In the genomic region with DNA sequence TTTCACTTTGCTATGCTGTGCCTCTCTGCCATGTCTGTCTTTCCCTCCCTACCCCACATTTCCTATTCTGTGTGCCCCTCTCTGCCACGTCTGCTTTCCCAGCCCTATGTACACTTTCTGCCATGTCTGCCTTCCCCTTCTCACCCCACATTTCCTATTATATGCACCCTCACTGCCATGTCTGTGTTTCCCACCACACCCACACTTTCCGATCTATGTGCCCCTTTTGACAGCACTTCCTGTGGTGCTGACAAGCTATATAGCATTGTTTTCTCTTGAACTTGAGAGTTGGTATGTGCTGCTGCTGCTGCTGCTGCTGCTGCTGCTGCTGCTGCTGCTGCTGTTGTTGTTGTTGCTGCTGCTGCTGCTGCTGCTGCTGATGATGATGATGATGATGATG, we compare ENCODE assay signal across 18 mouse cellular contexts. TPM values are rescaled to one million over a fixed set of nuclear protein-coding genes. Genes with fewer than 3 reads are reported as not detected.
DNase-seq lines count a peak whose midpoint lies in the region; ATAC-seq and TF ChIP-seq lines count a peak whose summit lies in the region.
"Had no signal": no experiment of that assay in that cellular context is flagged by ENCODE, and none has a peak within 500 bp of the region (broad histone marks: within the 10 kb centered on the region; RNA-seq: fewer than 3 reads in every experiment).

No protein-coding gene starts in this region.

- H3K4me1 ChIP-seq in liver, embryonic 12.5 days = no peaks in the 10 kb centered on the region
- H3K4me1 ChIP-seq in liver, postnatal 0 days (ENCODE audit: insufficient read depth) = no peaks in the 10 kb centered on the region
- no peaks in the 10 kb centered on the region for H3K4me1 ChIP-seq in hindbrain, embryonic 11.5 days (replicated peaks; ENCODE audit: control insufficient read depth, insufficient read depth, low read length)
- no peaks in the 10 kb centered on the region; the same call in 1 of the 2 replicates for H3K4me1 ChIP-seq in heart, embryonic 10.5 days
- H3K4me1 ChIP-seq: hindbrain, embryonic 10.5 days; liver, embryonic 13.5 days; neural tube, embryonic 12.5 days had no signal

- no peaks in the 10 kb centered on the region for H3K9me3 ChIP-seq in liver, embryonic 12.5 days (replicated peaks)
- H3K9me3 ChIP-seq in liver, postnatal 0 days (ENCODE audit: low read length) = no peaks in the 10 kb centered on the region
- no peaks in the 10 kb centered on the region for H3K9me3 ChIP-seq in hindbrain, embryonic 11.5 days (ENCODE audit: control insufficient read depth, low read length)
- no peaks in the 10 kb centered on the region for H3K9me3 ChIP-seq in heart, embryonic 10.5 days
- H3K9me3 ChIP-seq: heart, embryonic 15.5 days; hindbrain, embryonic 10.5 days; liver, embryonic 13.5 days had no signal

- TF ChIP-seq CTCF in liver, postnatal 0 days (IDR thresholded peaks at IDR 0.05; ENCODE audit: low read depth) = no peak

- no peak overlapping the region for H3K9ac ChIP-seq in liver, embryonic 12.5 days
- H3K9ac ChIP-seq in liver, postnatal 0 days (replicated peaks) = no peak overlapping the region
- H3K9ac ChIP-seq in hindbrain, embryonic 11.5 days (ENCODE audit: low read depth, low read length) = no peak overlapping the region
- H3K9ac ChIP-seq: heart, embryonic 15.5 days; liver, embryonic 13.5 days; neural tube, embryonic 12.5 days had no signal

- H3K36me3 ChIP-seq in liver, embryonic 12.5 days = no peaks in the 10 kb centered on the region
- H3K36me3 ChIP-seq in liver, postnatal 0 days (replicated peaks; ENCODE audit: insufficient read depth, low read length) = no peaks in the 10 kb centered on the region
- H3K36me3 ChIP-seq in hindbrain, embryonic 11.5 days (ENCODE audit: control insufficient read depth, insufficient read depth, low read length) = no peaks in the 10 kb centered on the region
- no peaks in the 10 kb centered on the region for H3K36me3 ChIP-seq in heart, embryonic 10.5 days
- H3K36me3 ChIP-seq: heart, embryonic 15.5 days; liver, embryonic 13.5 days; neural tube, embryonic 12.5 days had no signal

- ATAC-seq in liver, embryonic 12.5 days = no peak
- no peak for ATAC-seq in liver, postnatal 0 days
- ATAC-seq in granulocyte monocyte progenitor cell, adult 5-6 weeks (replicated peaks; ENCODE audit: poor library complexity, severe bottlenecking) = peak; percentile 66
- ATAC-seq in neutrophil, adult 5-6 weeks (ENCODE audit: extremely low read depth, insufficient number of reproducible peaks, low FRiP score, poor library complexity, severe bottlenecking) = peak; percentile 51; the same call in 1 of the 2 replicates
- ATAC-seq in hindbrain, embryonic 11.5 days (ENCODE audit: low FRiP score) = no peak
- ATAC-seq: forebrain, embryonic 16.5 days had no signal

- 27% methylated on average over 2 of the region's 2 CpGs for WGBS in liver, embryonic 12.5 days (ENCODE audit: insufficient replicate concordance)
- 23% methylated on average over 2 of the region's 2 CpGs for WGBS in liver, postnatal 0 days (ENCODE audit: insufficient replicate concordance)
- WGBS in hindbrain, embryonic 11.5 days = 68% methylated on average over 2 of the region's 2 CpGs
- WGBS in heart, embryonic 10.5 days = 59% methylated on average over 2 of the region's 2 CpGs

- no peak for TF ChIP-seq EP300 in liver, postnatal 0 days (IDR thresholded peaks at IDR 0.05; ENCODE audit: low read depth)

- peak overlapping the region; percentile 14; the same call in 1 of the 2 replicates for H3K4me2 ChIP-seq in liver, embryonic 12.5 days
- H3K4me2 ChIP-seq in liver, postnatal 0 days (ENCODE audit: low read depth, low read length) = no peak overlapping the region
- H3K4me2 ChIP-seq in hindbrain, embryonic 11.5 days (replicated peaks; ENCODE audit: low read depth, low read length) = no peak overlapping the region
- H3K4me2 ChIP-seq: heart, embryonic 15.5 days; liver, embryonic 13.5 days; neural tube, embryonic 12.5 days had no signal

- no peaks in the 10 kb centered on the region for H3K27me3 ChIP-seq in liver, embryonic 12.5 days (replicated peaks)
- H3K27me3 ChIP-seq in liver, postnatal 0 days (ENCODE audit: insufficient read depth, low read length) = no peaks in the 10 kb centered on the region
- no peaks in the 10 kb centered on the region for H3K27me3 ChIP-seq in hindbrain, embryonic 11.5 days (ENCODE audit: control insufficient read depth, insufficient read depth, low read length)
- H3K27me3 ChIP-seq in heart, embryonic 10.5 days (ENCODE audit: insufficient read depth, poor library complexity, severe bottlenecking) = no peaks in the 10 kb centered on the region
- H3K27me3 ChIP-seq: heart, embryonic 15.5 days; liver, embryonic 13.5 days; neural tube, embryonic 12.5 days had no signal

- H3K4me3 ChIP-seq in liver, embryonic 12.5 days = no peak overlapping the region
- no peak overlapping the region for H3K4me3 ChIP-seq in liver, postnatal 0 days (ENCODE audit: low read depth, low read length)
- no peak overlapping the region for H3K4me3 ChIP-seq in hindbrain, embryonic 11.5 days (ENCODE audit: low read depth, low read length)
- no peak overlapping the region for H3K4me3 ChIP-seq in heart, embryonic 10.5 days
- H3K4me3 ChIP-seq: heart, embryonic 15.5 days; hindbrain, embryonic 10.5 days; liver, embryonic 13.5 days; neural tube, embryonic 12.5 days had no signal

- no peak for DNase-seq in liver, postnatal 0 days
- DNase-seq in thymus, postnatal 4 days = peak; percentile 35
- DNase-seq in hindbrain, embryonic 11.5 days (ENCODE audit: low spot score) = no peak
- no peak for DNase-seq in gastrocnemius, postnatal 4 days (ENCODE audit: low spot score in 2 of 2)
- no peak for DNase-seq in heart, embryonic 10.5 days (ENCODE audit: low spot score)
- DNase-seq: cerebellum, adult 9-10 months; heart, adult 18-20 months; kidney, adult 11 months; layer of hippocampus, adult 9-11 months; liver, embryonic 13.5 days had no signal

- H3K27ac ChIP-seq in liver, embryonic 12.5 days = no peak overlapping the region
- no peak overlapping the region for H3K27ac ChIP-seq in liver, postnatal 0 days (ENCODE audit: low read depth)
- H3K27ac ChIP-seq in hindbrain, embryonic 11.5 days (ENCODE audit: low read depth, low read length) = no peak overlapping the region
- H3K27ac ChIP-seq in heart, embryonic 10.5 days = no peak overlapping the region
- H3K27ac ChIP-seq: heart, embryonic 15.5 days; hindbrain, embryonic 10.5 days; kidney, postnatal 0 days; liver, embryonic 13.5 days; neural tube, embryonic 12.5 days had no signal

RNA-seq across cellular contexts. Expression of gene Ndnf, which starts 9.3 kb away (rescaled TPM):
- polyA plus RNA-seq in liver, embryonic 12.5 days (2016; fragmentation: Nextera tagmentation; extraction: Ambion mirVana) = 0.08 and 0.17 TPM in 2 replicates
- polyA plus RNA-seq in liver, postnatal 0 days (2015; fragmentation: Nextera tagmentation; extraction: Ambion mirVana) = 0.01 and 0.08 TPM in 2 replicates
- not detected in 2 replicates for total RNA-seq in granulocyte monocyte progenitor cell, adult 5-6 weeks (2014; fragmentation: Nextera tagmentation)
- total RNA-seq in granulocyte monocyte progenitor cell, adult 5-6 weeks (2017) = 0.05 TPM in 1 of 2 replicates, not detected in the other
- total RNA-seq in neutrophil, adult 5-6 weeks (2017) = 0.37 and 3.5 TPM in 2 replicates
- polyA plus RNA-seq in hindbrain, embryonic 11.5 days (2014; fragmentation: Nextera tagmentation; extraction: Ambion mirVana) = 19.3 and 21.7 TPM in 2 replicates
- 1 to 10 TPM; 2.5 to 2.8 TPM for total RNA-seq in gastrocnemius, postnatal 4 days (2021)
- polyA plus RNA-seq in heart, embryonic 10.5 days (2016; fragmentation: Nextera tagmentation; extraction: Ambion mirVana) = 4.1 and 8.9 TPM in 2 replicates

Comparison
In these comparisons a context has a peak if more than half of its experiments do, and no peak if none do; other contexts are left out.
1. ATAC-seq: peak in granulocyte monocyte progenitor cell, adult 5-6 weeks (single experiment) and neutrophil, adult 5-6 weeks (single experiment); none in liver, embryonic 12.5 days (single experiment), liver, postnatal 0 days (single experiment) and hindbrain, embryonic 11.5 days (single experiment).